Mouse (Mus musculus) liver, postnatal 0 days (tissue): Measurements from ENCODE around the gene Madd. TPM values are rescaled to one million over a fixed set of nuclear protein-coding genes. Genes with fewer than 3 reads are reported as not detected.

Source experiments
- ATAC-seq: fragments of 200-750 bp; cut with Nextera tagmentation; 2 replicates; pipeline ENCODE4 v1.8.0; 2017; ENCODE audit warnings: mild to moderate bottlenecking, moderate library complexity
- DNase-seq: peaks from one replicate; pipeline ENCODE4 v3.0.0-alpha.2; 2016
- H3K27ac ChIP-seq: fragments of 300-500 bp; sonication (generic); 2 replicates; pipeline ENCODE4 v1.5.1; 2014; ENCODE audit warnings: antibody characterized with exemption, moderate library complexity, mild to moderate bottlenecking, low read depth
- H3K27me3 ChIP-seq: fragments of 300-500 bp; sonication (generic); 2 replicates; pipeline ENCODE4 v1.6.1; 2014; ENCODE audit warnings: low read length, control low read depth, mixed read lengths; ENCODE audit not compliant: insufficient read depth
- H3K36me3 ChIP-seq: fragments of 300-500 bp; sonication (generic); replicated peaks from 2 replicates; pipeline ENCODE4 v1.6.1; 2014; ENCODE audit warnings: mild to moderate bottlenecking, control low read depth, low read length, moderate library complexity, mixed read lengths; ENCODE audit not compliant: insufficient read depth
- H3K4me1 ChIP-seq: fragments of 300-500 bp; sonication (generic); 2 replicates; pipeline ENCODE4 v1.6.1; 2014; ENCODE audit warnings: antibody characterized with exemption, mild to moderate bottlenecking, control low read depth; ENCODE audit not compliant: insufficient read depth
- H3K4me2 ChIP-seq: fragments of 300-500 bp; sonication (generic); 2 replicates; pipeline ENCODE4 v1.6.1; 2014; ENCODE audit warnings: low read depth, mild to moderate bottlenecking, low read length, moderate library complexity, mixed read lengths
- H3K4me3 ChIP-seq: fragments of 300-500 bp; sonication (generic); 2 replicates; pipeline ENCODE4 v1.5.1; 2014; ENCODE audit warnings: low read depth, low read length
- H3K9ac ChIP-seq: fragments of 300-500 bp; sonication (generic); replicated peaks from 2 replicates; pipeline ENCODE4 v1.6.1; 2014; ENCODE audit warnings: mild to moderate bottlenecking, moderate library complexity
- H3K9me3 ChIP-seq: fragments of 300-500 bp; sonication (generic); 2 replicates; pipeline ENCODE4 v1.6.1; 2016; ENCODE audit warnings: mild to moderate bottlenecking, control low read depth, low read length, mixed read lengths
- CTCF ChIP-seq: sonication (generic); IDR thresholded peaks from 2 replicates; pipeline ENCODE4 v1.5.1; 2016; ENCODE audit warnings: antibody characterized with exemption, low read depth
- EP300 ChIP-seq: IDR thresholded peaks from 2 replicates; pipeline ENCODE4 v1.6.1; 2016; ENCODE audit warnings: antibody characterized with exemption, low read depth, mild to moderate bottlenecking
- WGBS: fragments of 180-500 bp; shearing (Covaris S2); extraction: QIAGEN DNeasy Blood & Tissue Kit; methylation state at CpG from one replicate; pipeline ENCODE4 v1.1.7; 2014; ENCODE audit not compliant: insufficient replicate concordance; 5-methylcytosine and 5-hydroxymethylcytosine counted together
- polyA plus RNA-seq: library from polyadenylated mRNA; unstranded; fragments of >200 nt; fragmentation: Nextera tagmentation; extraction: Ambion mirVana; gene quantifications from 2 replicates; pipeline ENCODE4 v1.2.1, GENCODE M21; 2015

Gene Madd
- polyA plus RNA-seq, 1 experiment from 2014 or later = 3.6 TPM

GRCm38 (mm10) chr2:91206254-91206775 lies 22.7 kb upstream of the Madd start:
- no peak for ATAC-seq
- Histone ChIP-seq H3K36me3 (peaks cover 45% of the 10 kb centered on the region), H3K9ac (no peak overlapping the region), H3K27ac (peak overlapping the region; percentile 65), H3K9me3 (no peaks in the 10 kb centered on the region), H3K4me3 (no peak overlapping the region), H3K27me3 (no peaks in the 10 kb centered on the region), H3K4me2 (0 out of 2 replicates have a peak overlapping the region, but pooled peaks have one; percentile 30), H3K4me1 (peaks cover 19% of the 10 kb centered on the region)
- DNase-seq = no peak
- TF ChIP-seq EP300 = no peak
- no peak for TF ChIP-seq CTCF
- WGBS = 67% methylated on average over 9 of the region's 9 CpGs

GRCm38 (mm10) chr2:91202972-91203656 lies 19.5 kb upstream of the Madd start:
- peak overlapping the region; percentile 81 for H3K4me2 ChIP-seq
- H3K27ac ChIP-seq = peak overlapping the region; percentile 87
- H3K27me3 ChIP-seq = no peaks in the 10 kb centered on the region
- H3K36me3 ChIP-seq = peaks cover 21% of the 10 kb centered on the region; the same call in 1 of the 2 replicates
- TF ChIP-seq EP300 (no peak), CTCF (no peak)
- ATAC-seq = no peak
- H3K9ac ChIP-seq = peak overlapping the region; percentile 76
- WGBS = 14% methylated on average over 20 of the region's 20 CpGs
- no peaks in the 10 kb centered on the region for H3K9me3 ChIP-seq
- H3K4me3 ChIP-seq = peak overlapping the region; percentile 69
- peaks cover 19% of the 10 kb centered on the region for H3K4me1 ChIP-seq
- no peak for DNase-seq

- Histone ChIP-seq H3K4me1 (peaks cover 19% of the 10 kb centered on the region), H3K36me3 (peaks cover 15% of the 10 kb centered on the region; the same call in 1 of the 2 replicates), H3K27ac (peak within 1 kb of the TSS; percentile 87), H3K4me3 (peak within 1 kb of the TSS; percentile 69), H3K9ac (peak within 1 kb of the TSS; percentile 76), H3K9me3 (no peaks in the 10 kb centered on the region), H3K27me3 (no peaks in the 10 kb centered on the region), H3K4me2 (peak within 1 kb of the TSS; percentile 81)
- TF ChIP-seq EP300 = peak; percentile 66; the same call in 1 of the 2 replicates
- no peak for TF ChIP-seq CTCF
- ATAC-seq (peak; percentile 97), DNase-seq (peak; percentile 94)
- 2% methylated on average over 28 of the region's 28 CpGs for WGBS
These were observed 18.8 kb upstream of the Madd start, which contains the start of the genes Nr1h3 and Acp2 for GRCm38 (mm10) chr2:91202222-91202971. Gene Nr1h3, minus strand, starts transcription at chr2:91202834. Gene Acp2, plus strand, starts transcription at chr2:91202885.

- ATAC-seq (no peak), DNase-seq (no peak)
- H3K27me3 ChIP-seq = no peaks in the 10 kb centered on the region
- no peak overlapping the region for H3K9ac ChIP-seq
- H3K4me1 ChIP-seq = peaks cover 24% of the 10 kb centered on the region
- H3K36me3 ChIP-seq = no peaks in the 10 kb centered on the region
- H3K27ac ChIP-seq = no peak overlapping the region
- WGBS = 83% methylated on average over 3 of the region's 3 CpGs
- TF ChIP-seq EP300 (no peak), CTCF (no peak)
- H3K9me3 ChIP-seq = no peaks in the 10 kb centered on the region
- H3K4me3 ChIP-seq = no peak overlapping the region
- H3K4me2 ChIP-seq = no peak overlapping the region
These were observed 15.3 kb upstream of the Madd start for GRCm38 (mm10) chr2:91198888-91199287.

- Histone ChIP-seq H3K4me1 (peaks cover 12% of the 10 kb centered on the region; the same call in 1 of the 2 replicates), H3K27me3 (no peaks in the 10 kb centered on the region), H3K4me3 (no peak overlapping the region), H3K36me3 (no peaks in the 10 kb centered on the region), H3K9me3 (no peaks in the 10 kb centered on the region), H3K27ac (no peak overlapping the region), H3K9ac (no peak overlapping the region), H3K4me2 (no peak overlapping the region)
- 40% methylated on average over 3 of the region's 3 CpGs for WGBS
- DNase-seq (no peak), ATAC-seq (no peak)
- TF ChIP-seq EP300 = no peak
- TF ChIP-seq CTCF = no peak
These were observed 13.0 kb upstream of the Madd start for GRCm38 (mm10) chr2:91196577-91197001.
